23 mouse cellular contexts compared by ENCODE assay signal in the genomic region with DNA sequence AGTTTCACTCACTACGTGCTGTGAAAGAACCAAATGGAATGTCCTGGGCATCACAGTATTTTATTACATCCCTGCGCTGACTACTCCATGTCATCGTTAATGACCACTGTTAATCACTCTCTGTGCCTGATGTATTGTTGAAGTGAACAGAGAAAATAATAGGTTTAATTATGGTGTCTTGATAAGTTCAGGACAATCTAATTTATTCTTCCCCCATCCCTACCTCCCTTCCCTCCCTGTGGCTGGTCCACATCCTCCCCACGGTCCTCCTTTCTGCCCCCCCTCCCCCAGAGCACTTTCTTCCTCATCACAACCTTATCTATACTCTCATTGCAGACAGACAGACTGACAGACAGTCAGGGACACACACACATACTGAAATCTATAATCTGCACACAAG. TPM values are rescaled to one million over a fixed set of nuclear protein-coding genes. Genes with fewer than 3 reads are reported as not detected.
A peak's percentile ranks its signal among the peaks of the same experiment; 100 is the strongest.
DNase-seq lines count a peak whose midpoint lies in the region; ATAC-seq and TF ChIP-seq lines count a peak whose summit lies in the region.
"Had no signal": no experiment of that assay in that cellular context is flagged by ENCODE, and none has a peak within 500 bp of the region (broad histone marks: within the 10 kb centered on the region; RNA-seq: fewer than 3 reads in every experiment).

No protein-coding gene starts in this region.

- no peaks in the 10 kb centered on the region for H3K36me3 ChIP-seq in hindbrain, embryonic 12.5 days
- H3K36me3 ChIP-seq in hindbrain, embryonic 10.5 days, result peaks cover 22% of the 10 kb centered on the region; the same call in 1 of the 2 replicates
- peaks cover 73% of the 10 kb centered on the region for H3K36me3 ChIP-seq in megakaryocyte, embryonic 14.5 days (replicated peaks; ENCODE audit: low read length)
- peaks cover 24% of the 10 kb centered on the region for H3K36me3 ChIP-seq in embryonic facial prominence, embryonic 10.5 days (replicated peaks)
- no peaks in the 10 kb centered on the region for H3K36me3 ChIP-seq in myocyte (ENCODE audit: control insufficient read depth, insufficient read depth)
- H3K36me3 ChIP-seq: heart, embryonic 15.5 days; intestine, embryonic 15.5 days had no signal

- no peak for ATAC-seq in hindbrain, embryonic 12.5 days (ENCODE audit: low FRiP score)
- ATAC-seq in megakaryocyte, adult 5-6 weeks (ENCODE audit: poor library complexity, severe bottlenecking), result no peak
- ATAC-seq: CD4-positive, CD25-positive, alpha-beta regulatory T cell, adult 4 months; intestine, embryonic 15.5 days; liver, embryonic 12.5 days had no signal

- no peak for DNase-seq in hindbrain, embryonic 10.5 days (ENCODE audit: low spot score)
- no peak for DNase-seq in embryonic facial prominence, embryonic 10.5 days (ENCODE audit: low spot score)
- DNase-seq in liver, result no peak
- DNase-seq in thymus, postnatal 36 days, result no peak
- DNase-seq: adrenal gland, postnatal 25 days; cerebellum, adult 9-10 months; gastrocnemius, adult 2 months; heart, postnatal 4 days; kidney, adult 8-10 months; lung, adult 18-20 months; lung, postnatal 10 days; right cerebral cortex, adult 18-20 months; right cerebral cortex, postnatal 4 days; thymus, postnatal 14 days had no signal

- 0 out of 2 replicates have a peak, but pooled peaks cover 4% of the 10 kb centered on the region for H3K9me3 ChIP-seq in hindbrain, embryonic 12.5 days (replicated peaks)
- peaks cover 6% of the 10 kb centered on the region; the same call in 1 of the 2 replicates for H3K9me3 ChIP-seq in hindbrain, embryonic 10.5 days
- H3K9me3 ChIP-seq in megakaryocyte, embryonic 14.5 days, result peaks cover 7% of the 10 kb centered on the region
- H3K9me3 ChIP-seq in embryonic facial prominence, embryonic 10.5 days, result peaks cover 9% of the 10 kb centered on the region; the same call in 1 of the 2 replicates
- H3K9me3 ChIP-seq: heart, embryonic 15.5 days; intestine, embryonic 15.5 days; liver, embryonic 12.5 days had no signal

- no peak overlapping the region for H3K9ac ChIP-seq in hindbrain, embryonic 12.5 days
- H3K9ac ChIP-seq: heart, embryonic 15.5 days; intestine, embryonic 15.5 days had no signal

- TF ChIP-seq POLR2A in myocyte (IDR thresholded peaks at IDR 0.05; ENCODE audit: insufficient read length, low read depth), result no peak

- peaks cover 21% of the 10 kb centered on the region for H3K4me1 ChIP-seq in hindbrain, embryonic 12.5 days
- H3K4me1 ChIP-seq in hindbrain, embryonic 10.5 days (replicated peaks), result peaks cover 39% of the 10 kb centered on the region
- peaks cover 100% of the 10 kb centered on the region for H3K4me1 ChIP-seq in megakaryocyte, embryonic 14.5 days
- peaks cover 45% of the 10 kb centered on the region for H3K4me1 ChIP-seq in embryonic facial prominence, embryonic 10.5 days

- no peak overlapping the region for H3K4me3 ChIP-seq in hindbrain, embryonic 12.5 days
- H3K4me3 ChIP-seq in hindbrain, embryonic 10.5 days, result no peak overlapping the region
- peak overlapping the region; percentile 38 for H3K4me3 ChIP-seq in megakaryocyte, embryonic 14.5 days (replicated peaks)
- no peak overlapping the region for H3K4me3 ChIP-seq in embryonic facial prominence, embryonic 10.5 days
- no peak overlapping the region for H3K4me3 ChIP-seq in myocyte
- H3K4me3 ChIP-seq: gastrocnemius, adult 2 months; heart, embryonic 15.5 days; intestine, embryonic 15.5 days; limb, embryonic 12.5 days; liver, embryonic 12.5 days had no signal

- no peaks in the 10 kb centered on the region for H3K27me3 ChIP-seq in hindbrain, embryonic 12.5 days
- H3K27me3 ChIP-seq in hindbrain, embryonic 10.5 days (ENCODE audit: insufficient read depth, poor library complexity, severe bottlenecking), result no peaks in the 10 kb centered on the region
- no peaks in the 10 kb centered on the region for H3K27me3 ChIP-seq in megakaryocyte, embryonic 14.5 days (replicated peaks)
- H3K27me3 ChIP-seq in embryonic facial prominence, embryonic 10.5 days (replicated peaks; ENCODE audit: low read depth, poor library complexity, severe bottlenecking), result no peaks in the 10 kb centered on the region
- no peaks in the 10 kb centered on the region for H3K27me3 ChIP-seq in myocyte (ENCODE audit: control insufficient read depth, insufficient read depth, insufficient read length)
- H3K27me3 ChIP-seq: heart, embryonic 15.5 days; intestine, embryonic 15.5 days; limb, embryonic 12.5 days; liver, embryonic 12.5 days had no signal

- H3K79me2 ChIP-seq in myocyte (ENCODE audit: control insufficient read depth, insufficient read depth), result peaks cover 66% of the 10 kb centered on the region

- H3K4me2 ChIP-seq in hindbrain, embryonic 12.5 days (replicated peaks), result no peak overlapping the region
- peak overlapping the region; percentile 97 for H3K4me2 ChIP-seq in myocyte (ENCODE audit: low read depth)
- H3K4me2 ChIP-seq: heart, embryonic 15.5 days; intestine, embryonic 15.5 days; limb, embryonic 12.5 days; liver, embryonic 12.5 days had no signal

- no peak overlapping the region for H3ac ChIP-seq in myocyte (ENCODE audit: control insufficient read depth, insufficient read length)

- 60% methylated on average over 4 of the region's 4 CpGs for WGBS in hindbrain, embryonic 12.5 days
- whole genome bisulfite sequencing in hindbrain, embryonic 10.5 days, result 77% methylated on average over 4 of the region's 4 CpGs
- WGBS in embryonic facial prominence, embryonic 10.5 days, result 75% methylated on average over 4 of the region's 4 CpGs

- peak overlapping the region; percentile 60 for H3K27ac ChIP-seq in hindbrain, embryonic 12.5 days
- H3K27ac ChIP-seq in hindbrain, embryonic 10.5 days, result no peak overlapping the region; the same call in 1 of the 2 replicates
- H3K27ac ChIP-seq in embryonic facial prominence, embryonic 10.5 days (replicated peaks), result peak overlapping the region; percentile 40; the same call in 1 of the 2 replicates
- H3K27ac ChIP-seq: heart, embryonic 15.5 days; intestine, embryonic 15.5 days had no signal

TF ChIP-seq in myocyte, 11 proteins besides CTCF, POLR2A, EP300 and RAD21:
- TF ChIP-seq MAX (IDR thresholded peaks at IDR 0.05; ENCODE audit: low read depth) (no peak), CEBPB (IDR thresholded peaks at IDR 0.05; ENCODE audit: insufficient read depth, poor library complexity, severe bottlenecking) (no peak), POLR2AphosphoS2 (IDR thresholded peaks at IDR 0.05; ENCODE audit: insufficient read length, low read depth) (no peak), SRF (IDR thresholded peaks at IDR 0.05; ENCODE audit: control insufficient read depth, insufficient read length, low read depth) (no peak), E2F4 (IDR thresholded peaks at IDR 0.05; ENCODE audit: insufficient read depth) (no peak), TCF12 (IDR thresholded peaks at IDR 0.05; ENCODE audit: insufficient read depth, poor library complexity, severe bottlenecking) (no peak), MYOD1 (IDR thresholded peaks at IDR 0.05; ENCODE audit: control insufficient read depth in 1 of 3, insufficient read length in 2 of 3, low read depth in 2 of 3) (no peak), MYOG (IDR thresholded peaks at IDR 0.05; ENCODE audit: control insufficient read depth in 1 of 3, insufficient read depth in 1 of 3, insufficient read length in 2 of 3, low read depth in 2 of 3) (no peak), REST (IDR thresholded peaks at IDR 0.05; ENCODE audit: insufficient read depth, insufficient read length) (no peak), TCF3 (IDR thresholded peaks at IDR 0.05; ENCODE audit: insufficient read length, low read depth) (no peak), USF1 (IDR thresholded peaks at IDR 0.05; ENCODE audit: low read depth) (no peak)

RNA-seq across cellular contexts. Expression of gene Ppard, which starts 22.3 kb away (rescaled TPM):
- 1.7 and 2.4 TPM in 2 replicates for polyA plus RNA-seq in hindbrain, embryonic 12.5 days (2016; fragmentation: Nextera tagmentation; extraction: Ambion mirVana)
- polyA plus RNA-seq in hindbrain, embryonic 10.5 days (2016; fragmentation: Nextera tagmentation; extraction: Ambion mirVana), result 1.8 and 2.0 TPM in 2 replicates
- polyA plus RNA-seq in megakaryocyte, embryonic 14.5 days (2012; ENCODE audit: insufficient read depth, low replicate concordance), result 132 and 226 TPM in 2 replicates
- 19.5 and 19.6 TPM in 2 replicates for total RNA-seq in megakaryocyte, adult 5-6 weeks (2015)
- total RNA-seq in megakaryocyte, adult 5-6 weeks (2017), result 4.4 and 8.2 TPM in 2 replicates
- 1.4 and 1.9 TPM in 2 replicates for polyA plus RNA-seq in embryonic facial prominence, embryonic 10.5 days (2016; fragmentation: Nextera tagmentation; extraction: Ambion mirVana)
- polyA plus RNA-seq in myocyte (2012; fragmentation: generic; extraction: Trizol), result 32.6 TPM

RNA-seq across cellular contexts. Expression of gene Def6, which starts 47.2 kb away (rescaled TPM):
- 5.7 and 6.1 TPM in 2 replicates for polyA plus RNA-seq in hindbrain, embryonic 12.5 days (2016; fragmentation: Nextera tagmentation; extraction: Ambion mirVana)
- 3.4 and 4.3 TPM in 2 replicates for polyA plus RNA-seq in hindbrain, embryonic 10.5 days (2016; fragmentation: Nextera tagmentation; extraction: Ambion mirVana)
- 90.3 and 202 TPM in 2 replicates for polyA plus RNA-seq in megakaryocyte, embryonic 14.5 days (2012; ENCODE audit: insufficient read depth, low replicate concordance)
- 35.4 and 40.7 TPM in 2 replicates for total RNA-seq in megakaryocyte, adult 5-6 weeks (2015)
- 91.5 and 92.6 TPM in 2 replicates for total RNA-seq in megakaryocyte, adult 5-6 weeks (2017)
- 3.4 and 3.7 TPM in 2 replicates for polyA plus RNA-seq in embryonic facial prominence, embryonic 10.5 days (2016; fragmentation: Nextera tagmentation; extraction: Ambion mirVana)
- 3.4 TPM for polyA plus RNA-seq in myocyte (2012; fragmentation: generic; extraction: Trizol)

RNA-seq across cellular contexts. Expression of gene Fance, which starts 58.5 kb away (rescaled TPM):
- polyA plus RNA-seq in hindbrain, embryonic 12.5 days (2016; fragmentation: Nextera tagmentation; extraction: Ambion mirVana), result 24.7 and 28.3 TPM in 2 replicates
- 32.6 and 32.9 TPM in 2 replicates for polyA plus RNA-seq in hindbrain, embryonic 10.5 days (2016; fragmentation: Nextera tagmentation; extraction: Ambion mirVana)
- 33.1 and 40.3 TPM in 2 replicates for polyA plus RNA-seq in megakaryocyte, embryonic 14.5 days (2012; ENCODE audit: insufficient read depth, low replicate concordance)
- 11.5 and 11.9 TPM in 2 replicates for total RNA-seq in megakaryocyte, adult 5-6 weeks (2015)
- 7.5 and 14.3 TPM in 2 replicates for total RNA-seq in megakaryocyte, adult 5-6 weeks (2017)
- 28.4 and 30.9 TPM in 2 replicates for polyA plus RNA-seq in embryonic facial prominence, embryonic 10.5 days (2016; fragmentation: Nextera tagmentation; extraction: Ambion mirVana)
- polyA plus RNA-seq in myocyte (2012; fragmentation: generic; extraction: Trizol), result 28.5 TPM

Comparison
In these comparisons a context has a peak if more than half of its experiments do, and no peak if none do; other contexts are left out.
1. RNA of gene Def6, which starts 47.2 kb away (polyA plus RNA-seq): 90.3 to 202 TPM in megakaryocyte, embryonic 14.5 days; 5.7 to 6.1 TPM in hindbrain, embryonic 12.5 days, 3.4 to 4.3 TPM in hindbrain, embryonic 10.5 days, 3.4 to 3.7 TPM in embryonic facial prominence, embryonic 10.5 days and 3.4 TPM in myocyte (single experiment); every median in the first group is over 10 times any median in the second.